In genomic region chr1:152702920-152703319, GRCm38 (mm10) we compare ENCODE assay signal across 13 mouse cellular contexts. TPM values are rescaled to one million over a fixed set of nuclear protein-coding genes. Genes with fewer than 3 reads are reported as not detected.
DNase-seq lines count a peak whose midpoint lies in the region; ATAC-seq and TF ChIP-seq lines count a peak whose summit lies in the region.
"Had no signal": no experiment of that assay in that cellular context is flagged by ENCODE, and none has a peak within 500 bp of the region (broad histone marks: within the 10 kb centered on the region; RNA-seq: fewer than 3 reads in every experiment).

No protein-coding gene starts in this region.

- H3K4me1 ChIP-seq in hindbrain, postnatal 0 days (ENCODE audit: insufficient read depth, low read length), result no peaks in the 10 kb centered on the region
- no peaks in the 10 kb centered on the region for H3K4me1 ChIP-seq in hindbrain, embryonic 11.5 days (replicated peaks; ENCODE audit: control insufficient read depth, insufficient read depth, low read length)
- H3K4me1 ChIP-seq in limb, embryonic 13.5 days, result peaks cover 12% of the 10 kb centered on the region; the same call in 1 of the 2 replicates

- WGBS in hindbrain, postnatal 0 days, result 26% methylated on average over 6 of the region's 6 CpGs
- WGBS in hindbrain, embryonic 11.5 days, result 40% methylated on average over 6 of the region's 6 CpGs
- 36% methylated on average over 6 of the region's 6 CpGs for WGBS in limb, embryonic 13.5 days

- H3K4me2 ChIP-seq in hindbrain, postnatal 0 days (ENCODE audit: low read depth, low read length), result no peak overlapping the region
- no peak overlapping the region for H3K4me2 ChIP-seq in hindbrain, embryonic 11.5 days (replicated peaks; ENCODE audit: low read depth, low read length)
- H3K4me2 ChIP-seq in limb, embryonic 13.5 days (replicated peaks), result no peak overlapping the region

- no peak overlapping the region for H3K27ac ChIP-seq in hindbrain, postnatal 0 days
- H3K27ac ChIP-seq in hindbrain, embryonic 11.5 days (ENCODE audit: low read depth, low read length), result no peak overlapping the region
- no peak overlapping the region for H3K27ac ChIP-seq in limb, embryonic 13.5 days

- 0 out of 2 replicates have a peak, but pooled peaks have one; percentile 35 for ATAC-seq in hindbrain, postnatal 0 days
- ATAC-seq in hindbrain, embryonic 11.5 days (ENCODE audit: low FRiP score), result no peak
- 0 out of 2 replicates have a peak, but pooled peaks have one; percentile 36 for ATAC-seq in limb, embryonic 13.5 days (ENCODE audit: low FRiP score, low read depth)
- ATAC-seq in megakaryocyte progenitor cell, adult 5-6 weeks (replicated peaks; ENCODE audit: poor library complexity), result no peak

- no peak for TF ChIP-seq POLR2A in brain, embryonic 14.5 days (IDR thresholded peaks at IDR 0.05; ENCODE audit: borderline replicate concordance, extremely low read depth, insufficient read depth, insufficient read length, poor library complexity, severe bottlenecking)

- no peak overlapping the region for H3K4me3 ChIP-seq in hindbrain, postnatal 0 days (ENCODE audit: low read length)
- H3K4me3 ChIP-seq in hindbrain, embryonic 11.5 days (ENCODE audit: low read depth, low read length), result no peak overlapping the region
- no peak overlapping the region for H3K4me3 ChIP-seq in limb, embryonic 13.5 days

- no peaks in the 10 kb centered on the region for H3K27me3 ChIP-seq in hindbrain, postnatal 0 days (ENCODE audit: insufficient read depth, low read length)
- no peaks in the 10 kb centered on the region for H3K27me3 ChIP-seq in hindbrain, embryonic 11.5 days (ENCODE audit: control insufficient read depth, insufficient read depth, low read length)
- H3K27me3 ChIP-seq in limb, embryonic 13.5 days, result no peaks in the 10 kb centered on the region

- no peaks in the 10 kb centered on the region for H3K36me3 ChIP-seq in hindbrain, postnatal 0 days (ENCODE audit: insufficient read depth, low read length)
- H3K36me3 ChIP-seq in hindbrain, embryonic 11.5 days (ENCODE audit: control insufficient read depth, insufficient read depth, low read length), result no peaks in the 10 kb centered on the region
- H3K36me3 ChIP-seq in limb, embryonic 13.5 days, result no peaks in the 10 kb centered on the region

- no peak for TF ChIP-seq CTCF in hindbrain, postnatal 0 days (IDR thresholded peaks at IDR 0.05; ENCODE audit: low read depth)
- TF ChIP-seq CTCF in brain, embryonic 14.5 days (IDR thresholded peaks at IDR 0.05; ENCODE audit: borderline replicate concordance, extremely low read depth, insufficient read depth, insufficient read length), result no peak

- DNase-seq in hindbrain, postnatal 0 days (ENCODE audit: low spot score), result peak; percentile 11
- no peak for DNase-seq in hindbrain, embryonic 11.5 days (ENCODE audit: low spot score)
- peak; percentile 61 for DNase-seq in brain, embryonic 14.5 days (ENCODE audit: low read depth)
- peak; percentile 48 to 57 for DNase-seq in heart, adult 9 months (ENCODE audit: low spot score in 2 of 2)
- DNase-seq in frontal cortex, postnatal 14 days (ENCODE audit: low spot score in 2 of 2), result no peak
- no peak for DNase-seq in adrenal gland, postnatal 25 days
- DNase-seq: layer of hippocampus, adult 9-11 months had no signal

- no peak overlapping the region for H3K9ac ChIP-seq in hindbrain, postnatal 0 days (replicated peaks; ENCODE audit: low read length)
- H3K9ac ChIP-seq in hindbrain, embryonic 11.5 days (ENCODE audit: low read depth, low read length), result no peak overlapping the region
- H3K9ac ChIP-seq in limb, embryonic 13.5 days, result no peak overlapping the region

- no peaks in the 10 kb centered on the region for H3K9me3 ChIP-seq in hindbrain, postnatal 0 days (ENCODE audit: low read length)
- H3K9me3 ChIP-seq in hindbrain, embryonic 11.5 days (ENCODE audit: control insufficient read depth, low read length), result no peaks in the 10 kb centered on the region
- no peaks in the 10 kb centered on the region for H3K9me3 ChIP-seq in limb, embryonic 13.5 days

RNA-seq across cellular contexts. Expression of gene Apobec4, which starts 47.4 kb away (rescaled TPM):
- not detected in 2 replicates for total RNA-seq in hindbrain, postnatal 0 days (2014; rRNA removed)
- not detected in 2 replicates for polyA plus RNA-seq in hindbrain, postnatal 0 days (2015; fragmentation: Nextera tagmentation; extraction: Ambion mirVana)
- not detected in 2 replicates for polyA plus RNA-seq in hindbrain, embryonic 11.5 days (2014; fragmentation: Nextera tagmentation; extraction: Ambion mirVana)
- polyA plus RNA-seq in brain, embryonic 14.5 days (2012; rRNA removed), result not detected in 2 replicates
- not detected in 2 replicates for polyA plus RNA-seq in limb, embryonic 13.5 days (2015; fragmentation: Nextera tagmentation; extraction: Ambion mirVana)
- total RNA-seq in megakaryocyte progenitor cell, adult 5-6 weeks (2015), result not detected in 2 replicates
- not detected in 2 replicates for total RNA-seq in megakaryocyte progenitor cell, adult 5-6 weeks (2017)
- total RNA-seq in adrenal gland, postnatal 25 days (2021), result not detected in 2 replicates
- total RNA-seq: gastrocnemius, adult 8-10 months; megakaryocyte, adult 5-6 weeks had no signal
- polyA plus RNA-seq: embryonic facial prominence, embryonic 11.5 days; stomach, embryonic 16.5 days had no signal

Comparison
In these comparisons a context has a peak if more than half of its experiments do, and no peak if none do; other contexts are left out.
1. ATAC-seq: peak in hindbrain, postnatal 0 days (single experiment) and limb, embryonic 13.5 days (single experiment); none in hindbrain, embryonic 11.5 days (single experiment) and megakaryocyte progenitor cell, adult 5-6 weeks (single experiment).
2. DNase-seq: peak in hindbrain, postnatal 0 days (single experiment), brain, embryonic 14.5 days (single experiment) and heart, adult 9 months (2 of 2); none in hindbrain, embryonic 11.5 days (single experiment), frontal cortex, postnatal 14 days (0 of 2) and adrenal gland, postnatal 25 days (single experiment).